Mouse (Mus musculus) testis, adult 2 months (tissue): ENCODE results near the gene Tmem51.

Experiments
- CTCF ChIP-seq: fragments of 200-500 bp; IDR thresholded peaks from 2 replicates; pipeline ENCODE4 v1.5.1; 2012; ENCODE audit warnings: low read depth, mild to moderate bottlenecking, inconsistent platforms, low read length, moderate library complexity; ENCODE audit not compliant: control insufficient read depth, insufficient read depth, insufficient replicate concordance
- POLR2A ChIP-seq: fragments of 200-500 bp; IDR thresholded peaks from 2 replicates; pipeline ENCODE4 v1.6.1; 2012; ENCODE audit warnings: low read depth, mild to moderate bottlenecking, inconsistent platforms, low read length, moderate library complexity; ENCODE audit not compliant: control insufficient read depth

- TF ChIP-seq CTCF (no peak), POLR2A (no peak)
Measured at GRCm38 (mm10) chr4:142011236-142011635, 72.9 kb downstream of the Tmem51 start.
